Mouse (Mus musculus): Measurements from ENCODE around the gene Rxrb. TPM values are rescaled to one million over a fixed set of nuclear protein-coding genes. Genes with fewer than 3 reads are reported as not detected.
"Not testable (repeated sequence)": the region's sequence is repeated elsewhere in the genome, so short reads cannot be mapped to it uniquely, and the experiment has no call there.

Gene Rxrb
- 13.8 and 14.6 TPM in 2 replicates for polyA plus RNA-seq (2014; fragmentation: Nextera tagmentation; extraction: Ambion mirVana)

DNA sequence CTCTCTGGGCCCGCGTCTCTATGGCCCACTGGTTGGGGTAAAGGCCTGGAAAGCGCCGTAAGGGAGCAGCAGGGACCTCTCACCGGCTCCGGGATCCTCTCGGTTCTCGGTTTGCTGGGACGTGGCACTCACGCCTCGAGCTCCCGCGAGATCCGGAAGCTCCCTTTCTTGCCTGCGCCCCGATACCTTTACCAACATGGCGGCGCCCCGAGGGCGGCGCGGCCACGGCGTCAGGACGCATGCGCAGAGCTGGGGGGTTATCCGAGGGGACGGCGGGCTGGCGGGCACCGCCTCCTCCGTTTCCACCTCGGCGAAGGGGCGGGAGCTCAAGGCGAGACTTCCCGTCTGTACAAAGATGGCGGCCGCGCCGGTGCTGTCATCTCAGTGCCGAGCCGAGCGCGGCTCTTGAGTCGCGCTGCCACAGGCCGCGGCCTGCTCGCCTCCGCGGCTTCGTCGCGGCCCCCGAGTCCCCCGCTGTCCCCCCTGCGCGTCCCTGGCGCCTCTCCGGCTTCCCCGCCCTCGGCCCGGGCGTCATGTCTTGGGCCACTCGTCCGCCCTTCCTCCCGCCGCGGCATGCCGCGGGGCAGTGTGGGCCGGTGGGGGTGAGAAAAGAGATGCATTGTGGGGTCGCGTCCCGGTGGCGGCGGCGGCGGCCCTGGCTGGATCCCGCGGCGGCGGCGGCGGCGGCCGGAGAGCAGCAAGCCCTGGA, at the start of gene Rxrb, which contains the start of gene Slc39a7:
Rxrb (plus strand) TSS at position 348 of the 709 bp plus-strand sequence.
Slc39a7 (minus strand) TSS at position 218 of the 709 bp plus-strand sequence.
- H3K9ac ChIP-seq (ENCODE audit: low read depth, low read length) = peak within 1 kb of the TSS; percentile 98
- peak within 1 kb of the TSS; percentile 95 for H3K27ac ChIP-seq (ENCODE audit: low read depth, low read length)
- H3K4me1 ChIP-seq (ENCODE audit: control insufficient read depth, insufficient read depth, low read length) = peaks cover 42% of the 10 kb centered on the region
- under 1% methylated on average over 88 of the region's 88 CpGs for WGBS (ENCODE audit: insufficient replicate concordance)
- peaks cover 20% of the 10 kb centered on the region for H3K36me3 ChIP-seq (ENCODE audit: control insufficient read depth, insufficient read depth, low read length)
- H3K4me2 ChIP-seq = peak within 1 kb of the TSS; percentile 99
- ATAC-seq (replicated peaks; ENCODE audit: insufficient number of reproducible peaks, low FRiP score, low TSS enrichment) = peak; percentile 74
- H3K27me3 ChIP-seq (ENCODE audit: control insufficient read depth, insufficient read depth, low read length) = no peaks in the 10 kb centered on the region
- H3K4me3 ChIP-seq (ENCODE audit: low read depth, low read length) = peak within 1 kb of the TSS; percentile 91
- H3K9me3 ChIP-seq (replicated peaks; ENCODE audit: control insufficient read depth, low read length) = no peaks in the 10 kb centered on the region

DNA sequence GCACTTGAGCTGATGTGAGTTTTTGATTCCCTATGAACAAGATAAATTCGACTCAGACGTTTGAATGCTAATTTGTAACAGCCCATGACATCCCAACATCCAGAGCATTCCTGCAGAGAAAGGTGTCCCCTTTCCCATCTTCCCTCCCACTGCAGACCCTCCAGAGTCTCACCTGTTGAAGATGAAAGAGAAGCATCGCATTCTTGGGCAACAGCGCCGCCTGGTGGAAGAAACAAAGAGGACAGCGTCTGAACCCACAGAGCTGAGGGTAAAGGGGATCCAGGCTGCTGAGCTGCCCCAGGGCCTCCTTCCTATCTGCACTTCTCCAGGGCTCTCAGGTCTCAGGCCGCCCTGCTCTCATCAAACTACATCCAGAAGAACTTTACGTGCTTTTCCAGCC, 49.5 kb upstream of the Rxrb start:
- H3K36me3 ChIP-seq (ENCODE audit: control insufficient read depth, insufficient read depth, low read length); ATAC-seq (replicated peaks; ENCODE audit: insufficient number of reproducible peaks, low FRiP score, low TSS enrichment); H3K9ac ChIP-seq (ENCODE audit: low read depth, low read length); H3K4me3 ChIP-seq (ENCODE audit: low read depth, low read length); H3K4me2 ChIP-seq; H3K27ac ChIP-seq (ENCODE audit: low read depth, low read length); H3K9me3 ChIP-seq (replicated peaks; ENCODE audit: control insufficient read depth, low read length): not testable (repeated sequence)
- Histone ChIP-seq H3K27me3 (ENCODE audit: control insufficient read depth, insufficient read depth, low read length) (peaks cover 30% of the 10 kb centered on the region), H3K4me1 (ENCODE audit: control insufficient read depth, insufficient read depth, low read length) (peaks cover 12% of the 10 kb centered on the region)
- 8% methylated on average over 8 of the region's 8 CpGs for WGBS (ENCODE audit: insufficient replicate concordance)

DNA sequence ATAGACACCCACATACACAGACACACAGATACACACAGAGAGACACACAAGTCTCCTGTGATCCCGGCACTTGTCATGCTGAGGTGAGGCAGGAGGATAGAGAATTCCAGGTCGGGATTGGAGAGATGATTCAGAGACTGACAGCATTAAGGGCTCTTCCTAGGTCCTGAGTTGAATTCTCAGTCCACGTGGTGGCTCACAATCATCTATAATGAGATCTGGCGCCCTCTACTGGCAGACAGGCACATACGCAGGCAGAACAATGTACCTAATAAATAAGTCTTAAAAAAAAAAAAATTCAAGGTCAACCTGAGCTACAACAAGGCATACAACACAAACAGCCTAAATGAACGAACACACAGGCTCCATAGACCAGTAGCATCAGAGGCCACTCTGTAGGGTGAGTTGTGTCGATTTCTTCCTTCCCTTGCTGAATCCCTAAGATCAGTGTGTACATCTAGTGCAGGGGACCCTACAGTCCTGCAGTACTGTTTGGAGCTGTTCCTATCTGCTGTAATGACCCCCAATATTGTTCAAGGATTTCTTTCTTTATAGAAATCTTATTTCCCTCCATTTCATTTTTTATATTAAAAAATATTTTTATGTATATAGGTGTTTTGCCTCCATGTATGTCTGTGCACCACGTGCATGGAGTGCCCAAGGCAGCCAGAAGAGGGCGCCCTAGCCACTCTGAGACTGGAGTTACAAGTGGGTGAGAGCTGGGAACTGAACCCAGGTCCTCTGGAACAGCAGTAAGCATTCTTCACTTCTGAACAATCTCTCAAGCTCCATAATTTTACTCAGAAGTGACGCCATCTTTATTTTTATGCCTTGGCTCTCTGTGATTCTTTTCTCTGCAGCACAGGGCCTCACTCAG, 39.6 kb upstream of the Rxrb start:
- Histone ChIP-seq H3K9me3 (replicated peaks; ENCODE audit: control insufficient read depth, low read length) (no peaks in the 10 kb centered on the region), H3K4me2 (no peak overlapping the region), H3K4me1 (ENCODE audit: control insufficient read depth, insufficient read depth, low read length) (no peaks in the 10 kb centered on the region), H3K27ac (ENCODE audit: low read depth, low read length) (no peak overlapping the region), H3K9ac (ENCODE audit: low read depth, low read length) (no peak overlapping the region), H3K27me3 (ENCODE audit: control insufficient read depth, insufficient read depth, low read length) (peaks cover 10% of the 10 kb centered on the region; the same call in 1 of the 2 replicates), H3K36me3 (ENCODE audit: control insufficient read depth, insufficient read depth, low read length) (no peaks in the 10 kb centered on the region), H3K4me3 (ENCODE audit: low read depth, low read length) (no peak overlapping the region)
- no peak for ATAC-seq (replicated peaks; ENCODE audit: insufficient number of reproducible peaks, low FRiP score, low TSS enrichment)
- WGBS (ENCODE audit: insufficient replicate concordance) = 31% methylated on average over 10 of the region's 10 CpGs

DNA sequence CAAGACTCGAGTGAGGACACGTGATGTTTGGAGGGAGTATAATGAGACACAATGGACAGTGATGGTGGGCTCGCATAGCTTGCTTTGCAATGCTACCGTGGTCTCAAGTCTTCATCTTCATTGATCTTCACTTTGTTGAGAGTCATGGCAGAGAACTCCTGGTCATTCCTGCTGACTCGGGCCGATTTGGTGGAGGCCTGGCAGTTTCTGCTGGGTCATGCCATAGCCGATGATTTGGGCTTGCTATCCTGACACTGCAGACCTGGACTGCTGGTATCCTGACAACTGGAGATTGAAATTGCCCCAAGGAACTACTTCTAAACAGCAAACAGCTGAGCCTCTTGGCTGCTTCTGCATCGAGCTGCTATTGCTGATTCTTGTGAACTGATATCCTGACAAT, 36.7 kb upstream of the Rxrb start:
- Histone ChIP-seq H3K27me3 (ENCODE audit: control insufficient read depth, insufficient read depth, low read length) (peaks cover 17% of the 10 kb centered on the region), H3K4me3 (ENCODE audit: low read depth, low read length) (no peak overlapping the region), H3K9me3 (replicated peaks; ENCODE audit: control insufficient read depth, low read length) (no peaks in the 10 kb centered on the region), H3K27ac (ENCODE audit: low read depth, low read length) (no peak overlapping the region), H3K4me2 (no peak overlapping the region), H3K36me3 (ENCODE audit: control insufficient read depth, insufficient read depth, low read length) (no peaks in the 10 kb centered on the region), H3K9ac (ENCODE audit: low read depth, low read length) (no peak overlapping the region), H3K4me1 (ENCODE audit: control insufficient read depth, insufficient read depth, low read length) (no peaks in the 10 kb centered on the region; the same call in 1 of the 2 replicates)
- WGBS (ENCODE audit: insufficient replicate concordance) = 82% methylated on average over 8 of the region's 8 CpGs
- ATAC-seq (replicated peaks; ENCODE audit: insufficient number of reproducible peaks, low FRiP score, low TSS enrichment) = no peak

DNA sequence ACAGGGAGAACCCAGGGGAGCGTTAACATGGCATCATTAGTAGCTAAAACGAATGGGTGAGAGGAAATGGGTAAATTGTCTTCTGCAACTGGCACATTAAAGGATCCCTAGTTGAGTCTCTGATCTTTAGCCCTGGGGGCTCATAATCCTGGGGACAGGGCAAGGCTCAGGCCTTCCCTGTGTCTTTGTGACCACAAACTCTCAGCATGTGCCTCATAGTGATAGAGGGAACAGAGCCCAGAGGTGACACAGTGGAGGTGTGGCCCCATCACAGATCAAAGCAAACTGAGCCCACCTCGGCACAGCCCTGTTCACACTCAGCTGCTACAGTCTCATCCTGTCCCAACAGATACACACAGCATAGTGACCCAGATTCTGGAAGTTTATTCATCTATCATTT, 36.0 kb upstream of the Rxrb start:
- Histone ChIP-seq H3K4me3 (ENCODE audit: low read depth, low read length) (no peak overlapping the region), H3K27me3 (ENCODE audit: control insufficient read depth, insufficient read depth, low read length) (peaks cover 24% of the 10 kb centered on the region), H3K9me3 (replicated peaks; ENCODE audit: control insufficient read depth, low read length) (no peaks in the 10 kb centered on the region), H3K27ac (ENCODE audit: low read depth, low read length) (no peak overlapping the region), H3K36me3 (ENCODE audit: control insufficient read depth, insufficient read depth, low read length) (no peaks in the 10 kb centered on the region), H3K9ac (ENCODE audit: low read depth, low read length) (no peak overlapping the region), H3K4me1 (ENCODE audit: control insufficient read depth, insufficient read depth, low read length) (no peaks in the 10 kb centered on the region; the same call in 1 of the 2 replicates), H3K4me2 (no peak overlapping the region)
- 36% methylated on average over 3 of the region's 3 CpGs for WGBS (ENCODE audit: insufficient replicate concordance)
- ATAC-seq (replicated peaks; ENCODE audit: insufficient number of reproducible peaks, low FRiP score, low TSS enrichment) = no peak

DNA sequence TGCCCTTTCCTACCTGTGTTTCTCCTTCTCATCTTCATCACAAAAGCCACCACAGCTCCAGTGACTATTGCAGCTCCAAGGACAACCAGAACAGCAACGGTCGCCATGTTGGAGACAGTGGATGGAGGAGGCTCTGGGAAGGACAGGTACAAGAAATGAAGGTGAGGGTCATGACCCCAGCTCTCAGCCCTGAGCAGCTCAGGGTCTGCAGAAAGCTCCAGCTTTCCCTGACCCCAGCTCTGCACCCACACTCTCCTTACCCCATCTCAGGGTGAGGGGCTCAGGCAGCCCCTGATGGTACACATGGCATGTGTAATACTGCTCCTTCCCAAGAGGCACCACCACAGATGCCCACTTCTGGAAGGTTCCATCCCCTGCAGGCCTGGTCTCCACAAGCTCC, 34.6 kb upstream of the Rxrb start:
- H3K4me3 ChIP-seq (ENCODE audit: low read depth, low read length); ATAC-seq (replicated peaks; ENCODE audit: insufficient number of reproducible peaks, low FRiP score, low TSS enrichment); H3K27ac ChIP-seq (ENCODE audit: low read depth, low read length); H3K4me2 ChIP-seq; H3K36me3 ChIP-seq (ENCODE audit: control insufficient read depth, insufficient read depth, low read length); H3K9ac ChIP-seq (ENCODE audit: low read depth, low read length); H3K4me1 ChIP-seq (ENCODE audit: control insufficient read depth, insufficient read depth, low read length); H3K9me3 ChIP-seq (replicated peaks; ENCODE audit: control insufficient read depth, low read length): not testable (repeated sequence)
- H3K27me3 ChIP-seq (ENCODE audit: control insufficient read depth, insufficient read depth, low read length) = peaks cover 34% of the 10 kb centered on the region
- WGBS (ENCODE audit: insufficient replicate concordance) = 86% methylated on average over 2 of the region's 2 CpGs

DNA sequence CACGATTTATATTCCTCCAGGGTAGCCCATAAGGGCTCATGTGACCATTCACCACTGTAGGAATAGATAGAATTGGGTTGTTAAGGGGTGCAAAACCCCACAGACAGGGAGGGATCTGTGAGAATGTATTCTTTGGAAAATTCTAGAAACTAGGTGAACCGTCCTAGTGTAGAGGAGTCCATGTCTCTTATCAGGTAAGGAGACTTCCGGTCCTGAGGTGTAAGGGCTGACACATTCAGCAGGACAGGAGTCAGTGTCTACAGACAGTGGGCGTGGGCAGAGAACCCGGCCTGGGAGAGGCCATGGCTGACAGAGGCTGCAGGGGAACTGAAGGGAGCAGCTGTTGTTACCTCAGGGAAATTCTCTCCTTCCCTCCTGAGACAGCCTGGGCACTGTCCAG, 32.9 kb upstream of the Rxrb start:
- not testable (repeated sequence) for H3K36me3 ChIP-seq (ENCODE audit: control insufficient read depth, insufficient read depth, low read length); ATAC-seq (replicated peaks; ENCODE audit: insufficient number of reproducible peaks, low FRiP score, low TSS enrichment); H3K9me3 ChIP-seq (replicated peaks; ENCODE audit: control insufficient read depth, low read length); H3K4me2 ChIP-seq; H3K4me1 ChIP-seq (ENCODE audit: control insufficient read depth, insufficient read depth, low read length); H3K9ac ChIP-seq (ENCODE audit: low read depth, low read length); H3K4me3 ChIP-seq (ENCODE audit: low read depth, low read length); H3K27ac ChIP-seq (ENCODE audit: low read depth, low read length)
- peaks cover 37% of the 10 kb centered on the region for H3K27me3 ChIP-seq (ENCODE audit: control insufficient read depth, insufficient read depth, low read length)
- WGBS (ENCODE audit: insufficient replicate concordance) = 47% methylated on average over 5 of the region's 5 CpGs

DNA sequence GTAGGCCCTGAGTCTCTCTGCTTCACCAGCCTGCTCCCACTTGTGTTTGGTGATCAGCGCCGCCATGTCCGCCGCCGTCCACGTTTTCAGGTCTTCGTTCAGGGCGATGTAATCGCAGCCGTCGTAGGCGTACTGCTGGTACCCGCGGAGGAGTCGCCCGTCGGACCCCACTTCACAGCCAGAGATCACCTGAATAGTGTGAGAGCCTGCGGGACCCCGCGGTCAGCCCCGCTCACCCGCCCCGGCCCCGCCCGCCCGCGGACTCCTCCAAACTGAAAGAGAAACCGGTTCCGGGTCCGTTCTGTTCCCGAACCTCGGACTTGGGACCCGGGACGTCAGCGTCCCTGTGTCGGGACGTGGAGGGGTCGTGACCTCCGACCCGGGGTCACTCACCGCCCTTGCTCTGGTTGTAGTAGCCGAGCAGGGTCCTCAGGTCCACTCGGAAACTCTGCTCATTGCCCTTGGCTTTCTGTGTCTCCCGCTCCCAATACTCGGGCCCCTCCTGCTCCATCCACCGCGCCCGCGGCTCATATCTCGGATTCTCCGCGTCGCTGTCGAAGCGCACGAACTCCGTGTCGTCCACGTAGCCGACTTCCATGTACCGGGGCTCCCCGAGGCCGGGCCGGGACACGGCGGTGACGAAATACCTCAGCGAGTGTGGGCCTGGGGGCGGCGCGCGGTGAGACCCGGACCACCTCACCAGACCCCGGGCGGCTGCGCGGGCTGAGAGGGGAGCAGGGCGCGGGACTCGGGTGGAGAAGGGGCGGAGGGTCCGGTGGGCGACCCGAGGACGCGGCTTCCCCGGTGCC, 32.1 kb upstream of the Rxrb start:
- H3K9me3 ChIP-seq (replicated peaks; ENCODE audit: control insufficient read depth, low read length) = no peaks in the 10 kb centered on the region
- H3K9ac ChIP-seq (ENCODE audit: low read depth, low read length) = peak overlapping the region; percentile 60; the same call in 1 of the 2 replicates
- 2% methylated on average over 86 of the region's 87 CpGs for WGBS (ENCODE audit: insufficient replicate concordance)
- no peak overlapping the region for H3K27ac ChIP-seq (ENCODE audit: low read depth, low read length)
- peaks cover 37% of the 10 kb centered on the region for H3K27me3 ChIP-seq (ENCODE audit: control insufficient read depth, insufficient read depth, low read length)
- no peaks in the 10 kb centered on the region; the same call in 1 of the 2 replicates for H3K4me1 ChIP-seq (ENCODE audit: control insufficient read depth, insufficient read depth, low read length)
- 0 out of 2 replicates have a peak, but pooled peaks have one; percentile 14 for ATAC-seq (replicated peaks; ENCODE audit: insufficient number of reproducible peaks, low FRiP score, low TSS enrichment)
- H3K36me3 ChIP-seq (ENCODE audit: control insufficient read depth, insufficient read depth, low read length) = no peaks in the 10 kb centered on the region
- H3K4me2 ChIP-seq = peak overlapping the region; percentile 99
- peak overlapping the region; percentile 63 for H3K4me3 ChIP-seq (ENCODE audit: low read depth, low read length)
